Mouse (Mus musculus): ENCODE measurements around the gene Fuca1. TPM values are rescaled to one million over a fixed set of nuclear protein-coding genes. Genes with fewer than 3 reads are reported as not detected.
A peak's percentile ranks its signal among the peaks of the same experiment; 100 is the strongest.

Gene Fuca1
- 10 to 100 TPM; 29.8 to 40.8 (median 34.6) TPM for total RNA-seq (2022)

GRCm38 (mm10) chr4:135920304-135921241, at the start of gene Fuca1:
Gene Fuca1, plus strand, starts transcription at chr4:135920735.
- DNase-seq (ENCODE audit: low spot score) = peak; percentile 95

DNA sequence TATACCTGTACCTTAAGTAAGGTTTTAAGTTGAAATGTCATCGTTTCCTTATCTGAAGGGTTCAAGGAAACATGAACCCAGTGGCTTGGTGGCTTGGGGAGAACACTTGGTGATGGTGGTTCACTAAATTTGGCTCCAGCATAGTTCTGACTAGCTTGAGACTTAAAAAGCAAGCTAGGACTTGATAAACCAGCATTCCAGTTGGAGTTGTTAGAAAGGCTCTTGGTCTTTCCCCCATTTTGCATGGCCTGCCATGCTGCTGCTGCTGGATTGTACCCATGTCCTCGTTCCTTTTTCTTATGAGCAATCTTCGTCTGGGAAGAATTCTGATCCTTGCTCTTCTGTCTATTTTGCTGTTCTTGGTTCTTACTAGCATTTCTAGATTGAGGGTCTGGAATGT, 48.5 kb upstream of the Fuca1 start:
- DNase-seq (ENCODE audit: low spot score) = no peak

- DNase-seq (ENCODE audit: low spot score) = no peak
These were observed 47.7 kb upstream of the Fuca1 start for GRCm38 (mm10) chr4:135872589-135873391.

- DNase-seq (ENCODE audit: low spot score) = peak; percentile 92
These were observed 46.9 kb upstream of the Fuca1 start, which contains the start of gene Pnrc2 for GRCm38 (mm10) chr4:135873526-135874202. Gene Pnrc2, minus strand, starts transcription at chr4:135873850.

GRCm38 (mm10) chr4:135874564-135875535, 45.7 kb upstream of the Fuca1 start:
- no peak for DNase-seq (ENCODE audit: low spot score)

GRCm38 (mm10) chr4:135875546-135875945, 45.0 kb upstream of the Fuca1 start:
- no peak for DNase-seq (ENCODE audit: low spot score)

GRCm38 (mm10) chr4:135875991-135876582, 44.4 kb upstream of the Fuca1 start:
- DNase-seq (ENCODE audit: low spot score) = peak; percentile 63

GRCm38 (mm10) chr4:135876583-135877020, 43.9 kb upstream of the Fuca1 start:
- peak; percentile 95 for DNase-seq (ENCODE audit: low spot score)

DNA sequence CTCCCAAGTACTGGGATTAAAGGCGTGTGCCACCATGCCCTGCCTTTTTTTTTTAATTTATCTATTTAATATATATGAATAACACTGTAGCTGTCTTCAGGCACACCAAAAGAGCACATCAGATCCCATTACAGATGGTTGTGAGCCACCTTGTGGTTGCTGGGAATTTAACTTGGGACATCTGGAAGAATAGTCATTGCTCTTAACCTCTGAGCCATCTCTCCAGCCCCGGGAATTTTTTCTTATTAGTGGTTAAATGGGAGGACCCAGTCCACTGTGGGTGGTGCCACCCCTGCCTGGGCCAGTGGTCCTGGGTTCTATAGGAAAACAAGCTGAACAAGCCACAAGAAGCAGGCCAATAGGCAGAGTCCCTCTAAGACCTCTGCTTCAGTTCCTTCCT, 42.8 kb upstream of the Fuca1 start:
- DNase-seq (ENCODE audit: low spot score) = no peak

- no peak for DNase-seq (ENCODE audit: low spot score)
These were observed 41.5 kb upstream of the Fuca1 start for GRCm38 (mm10) chr4:135879021-135879420.

GRCm38 (mm10) chr4:135880018-135880417, 40.5 kb upstream of the Fuca1 start:
- DNase-seq (ENCODE audit: low spot score) = no peak

DNA sequence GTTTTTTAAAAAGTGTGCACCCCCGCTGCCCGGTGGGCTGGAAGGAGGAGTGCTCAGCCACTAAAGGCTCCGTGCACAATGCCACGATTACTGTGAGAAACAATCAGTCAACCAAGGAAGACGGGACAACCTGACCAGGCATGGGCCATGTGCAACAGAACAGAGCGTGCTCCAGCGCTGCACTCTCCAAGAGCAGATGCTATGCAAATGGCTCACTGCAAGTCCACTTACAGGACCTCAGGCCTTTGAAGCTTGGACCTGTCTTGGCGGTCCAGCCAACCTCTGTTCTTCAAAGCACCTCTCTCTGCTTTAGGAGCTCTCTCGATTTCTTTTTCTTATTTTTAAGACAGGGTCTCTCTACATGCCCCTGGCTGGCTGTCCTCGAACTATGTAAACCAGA, 40.0 kb upstream of the Fuca1 start:
- no peak for DNase-seq (ENCODE audit: low spot score)

- no peak for DNase-seq (ENCODE audit: low spot score)
These were observed 38.5 kb upstream of the Fuca1 start for GRCm38 (mm10) chr4:135882023-135882422.

- DNase-seq (ENCODE audit: low spot score) = no peak
These were observed 37.1 kb upstream of the Fuca1 start for GRCm38 (mm10) chr4:135883401-135883851.

DNA sequence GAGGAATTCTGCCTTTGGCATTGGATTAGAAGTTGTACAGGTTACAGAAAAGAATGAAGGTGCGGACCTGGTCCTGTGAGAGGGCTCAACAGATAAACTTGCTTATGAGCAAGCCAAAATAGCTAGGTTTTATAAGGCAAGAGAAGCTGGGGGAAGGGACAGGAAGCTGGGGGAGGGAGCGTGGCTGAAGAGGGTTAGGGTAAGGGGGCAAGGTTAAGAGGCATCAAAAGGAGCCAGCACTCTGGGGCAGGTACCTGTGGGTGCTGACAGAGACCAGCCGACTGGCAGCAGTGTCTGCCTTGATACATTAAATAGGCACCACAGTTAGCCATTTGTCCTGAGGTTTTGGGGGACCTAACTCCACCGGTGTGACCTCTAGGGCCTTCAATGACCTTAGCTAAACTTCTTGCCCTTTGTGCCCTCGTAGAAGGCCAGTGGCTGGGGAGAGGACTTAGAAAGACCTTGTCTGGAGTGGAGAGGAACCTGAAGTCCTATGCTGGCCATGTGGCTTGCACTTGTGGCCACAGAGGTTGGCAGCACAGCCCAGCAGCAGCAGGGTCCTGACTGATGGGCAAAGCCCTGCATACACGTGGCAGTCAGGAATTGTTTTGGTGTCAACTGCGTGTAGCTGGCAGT, 36.5 kb upstream of the Fuca1 start:
- no peak for DNase-seq (ENCODE audit: low spot score)

- DNase-seq (ENCODE audit: low spot score) = no peak
These were observed 36.0 kb upstream of the Fuca1 start for GRCm38 (mm10) chr4:135884531-135884930.

GRCm38 (mm10) chr4:135885676-135886075, 34.9 kb upstream of the Fuca1 start:
- no peak for DNase-seq (ENCODE audit: low spot score)

DNA sequence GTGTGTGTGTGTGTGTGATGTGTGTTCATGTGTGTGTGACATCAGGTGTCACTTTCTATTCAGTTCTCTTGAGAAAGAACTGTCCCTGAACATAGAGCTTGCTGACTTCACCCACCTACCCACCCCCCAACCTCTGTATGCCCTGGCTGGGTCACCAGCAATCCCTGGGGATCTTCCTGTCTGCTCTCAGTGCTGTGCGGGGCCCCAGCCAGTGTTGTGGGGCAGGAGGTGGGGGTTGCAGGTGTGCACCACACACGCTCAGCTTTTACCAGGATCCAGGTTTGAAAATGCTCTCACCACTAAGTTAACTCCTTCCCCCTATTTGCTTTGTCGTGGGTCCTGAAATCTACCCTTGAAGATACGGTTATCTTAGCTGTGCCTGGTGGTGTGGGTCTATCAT, 34.4 kb upstream of the Fuca1 start:
- no peak for DNase-seq (ENCODE audit: low spot score)

DNA sequence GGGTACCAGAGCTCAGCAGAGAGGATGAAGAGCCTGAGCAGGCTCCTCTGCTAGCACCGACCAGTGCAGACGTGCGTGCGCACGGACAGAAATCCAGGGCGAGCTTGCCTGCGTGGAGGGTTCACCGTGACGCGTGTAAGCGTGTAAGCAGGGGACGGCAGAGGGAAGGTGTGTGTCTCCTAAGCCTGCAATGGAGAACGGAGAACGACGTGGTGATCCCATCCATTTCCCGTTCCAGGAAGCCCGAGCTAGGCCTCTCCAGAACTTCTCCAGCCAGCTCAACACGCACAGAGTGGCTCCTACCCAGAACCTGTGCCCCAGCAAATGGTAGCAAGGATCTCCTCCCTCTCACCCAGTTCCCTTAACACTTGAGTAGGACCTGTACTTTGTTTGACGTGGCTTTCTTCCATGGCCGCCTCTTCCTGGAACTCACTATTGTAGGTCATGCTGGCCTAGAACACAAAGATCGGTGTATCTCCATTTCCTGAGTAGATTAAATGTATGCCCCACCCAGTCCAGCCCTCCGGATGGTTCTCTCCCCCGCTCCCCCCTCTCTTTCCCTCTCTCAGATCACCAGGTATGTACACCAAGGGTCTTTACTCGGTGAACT, 32.0 kb upstream of the Fuca1 start:
- no peak for DNase-seq (ENCODE audit: low spot score)

All from heart, adult 8-10 months (tissue).